Mouse (Mus musculus) heart, embryonic 11.5 days (tissue): ENCODE measurements around the gene Gstp1. TPM values are rescaled to one million over a fixed set of nuclear protein-coding genes. Genes with fewer than 3 reads are reported as not detected.

Source experiments
- ATAC-seq: fragments of 200-750 bp; cut with Nextera tagmentation; replicated peaks from 2 replicates; pipeline ENCODE4 v1.8.0; 2017; ENCODE audit warnings: moderate library complexity; ENCODE audit not compliant: insufficient number of reproducible peaks, low FRiP score, low TSS enrichment
- H3K27ac ChIP-seq: fragments of 300-500 bp; sonication (generic); 2 replicates; pipeline ENCODE4 v1.5.1; 2014; ENCODE audit warnings: mild to moderate bottlenecking, low read depth, low read length
- H3K27me3 ChIP-seq: fragments of 300-500 bp; sonication (generic); 2 replicates; pipeline ENCODE4 v1.6.1; 2014; ENCODE audit warnings: mild to moderate bottlenecking, low read length, mixed read lengths; ENCODE audit not compliant: control insufficient read depth, insufficient read depth
- H3K36me3 ChIP-seq: fragments of 300-500 bp; sonication (generic); 2 replicates; pipeline ENCODE4 v1.6.1; 2014; ENCODE audit warnings: mild to moderate bottlenecking, low read length, moderate library complexity, mixed read lengths; ENCODE audit not compliant: control insufficient read depth, insufficient read depth
- H3K4me1 ChIP-seq: fragments of 300-500 bp; sonication (generic); 2 replicates; pipeline ENCODE4 v1.6.1; 2014; ENCODE audit warnings: low read length; ENCODE audit not compliant: control insufficient read depth, insufficient read depth
- H3K4me2 ChIP-seq: fragments of 300-500 bp; sonication (generic); 2 replicates; pipeline ENCODE4 v1.6.1; 2014; ENCODE audit warnings: mild to moderate bottlenecking, moderate library complexity
- H3K4me3 ChIP-seq: fragments of 300-500 bp; sonication (generic); 2 replicates; pipeline ENCODE4 v1.5.1; 2014; ENCODE audit warnings: low read depth, low read length
- H3K9ac ChIP-seq: fragments of 300-500 bp; sonication (generic); 2 replicates; pipeline ENCODE4 v1.6.1; 2014; ENCODE audit warnings: mild to moderate bottlenecking, low read depth, low read length, moderate library complexity
- H3K9me3 ChIP-seq: fragments of 300-500 bp; sonication (generic); replicated peaks from 2 replicates; pipeline ENCODE4 v1.6.1; 2016; ENCODE audit warnings: low read length; ENCODE audit not compliant: control insufficient read depth
- WGBS: fragments of 180-500 bp; shearing (Covaris S2); extraction: QIAGEN DNeasy Blood & Tissue Kit; methylation state at CpG from one replicate; pipeline ENCODE4 v1.1.7; 2014; ENCODE audit not compliant: insufficient replicate concordance; 5-methylcytosine and 5-hydroxymethylcytosine counted together
- polyA plus RNA-seq: library from polyadenylated mRNA; unstranded; fragments of >200 nt; fragmentation: Nextera tagmentation; extraction: Ambion mirVana; gene quantifications from 2 replicates; pipeline ENCODE4 v1.2.1, GENCODE M21; 2014

The Gstp1 gene
- polyA plus RNA-seq, 1 experiment from 2014 or later, result 387 TPM

- no peak for ATAC-seq
- Histone ChIP-seq H3K4me3 (no peak overlapping the region), H3K27me3 (no peaks in the 10 kb centered on the region), H3K9ac (no peak overlapping the region), H3K4me2 (no peak overlapping the region), H3K36me3 (no peaks in the 10 kb centered on the region), H3K4me1 (0 out of 2 replicates have a peak, but pooled peaks cover 5% of the 10 kb centered on the region), H3K27ac (no peak overlapping the region), H3K9me3 (no peaks in the 10 kb centered on the region)
- WGBS, result 42% methylated on average over 18 of the region's 18 CpGs
These were observed 18.8 kb downstream of the Gstp1 start for GRCm38 (mm10) chr19:4018743-4019583.

- no peak for ATAC-seq
- Histone ChIP-seq H3K4me2 (no peak overlapping the region), H3K9me3 (no peaks in the 10 kb centered on the region), H3K4me1 (0 out of 2 replicates have a peak, but pooled peaks cover 5% of the 10 kb centered on the region), H3K4me3 (no peak overlapping the region), H3K9ac (no peak overlapping the region), H3K27me3 (no peaks in the 10 kb centered on the region), H3K36me3 (no peaks in the 10 kb centered on the region), H3K27ac (no peak overlapping the region)
- 62% methylated on average over 10 of the region's 10 CpGs for WGBS
These were observed 19.7 kb downstream of the Gstp1 start for GRCm38 (mm10) chr19:4017921-4018587.

DNA sequence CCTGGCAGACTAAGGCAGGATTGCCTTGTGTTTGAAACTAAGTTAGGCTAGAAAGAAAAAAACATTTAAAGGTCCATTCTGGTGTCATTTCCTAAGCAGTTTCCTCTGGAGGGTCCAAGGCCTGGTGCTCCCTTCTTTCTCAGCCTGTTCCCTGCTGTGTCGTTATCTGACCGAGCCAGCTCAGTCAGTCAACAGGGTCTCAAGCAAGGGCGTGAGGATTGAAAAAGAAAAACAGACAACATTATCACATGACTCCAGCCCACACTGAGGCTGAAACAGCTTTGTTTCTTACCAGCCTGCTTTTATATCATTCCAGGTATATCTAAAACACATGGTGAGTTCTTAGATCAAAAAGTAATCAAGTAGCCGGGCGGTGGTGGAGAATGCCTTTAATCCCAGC is 22.1 kb downstream of the Gstp1 start:
- H3K27me3 ChIP-seq, result no peaks in the 10 kb centered on the region
- 52% methylated on average over 5 of the region's 5 CpGs for WGBS
- no peaks in the 10 kb centered on the region for H3K9me3 ChIP-seq
- H3K4me2 ChIP-seq, result no peak overlapping the region; the same call in 1 of the 2 replicates
- peak overlapping the region; percentile 36; the same call in 1 of the 2 replicates for H3K9ac ChIP-seq
- H3K4me1 ChIP-seq, result peaks cover 15% of the 10 kb centered on the region
- H3K36me3 ChIP-seq, result no peaks in the 10 kb centered on the region
- no peak for ATAC-seq
- peak overlapping the region; percentile 50; the same call in 1 of the 2 replicates for H3K27ac ChIP-seq
- H3K4me3 ChIP-seq, result no peak overlapping the region

DNA sequence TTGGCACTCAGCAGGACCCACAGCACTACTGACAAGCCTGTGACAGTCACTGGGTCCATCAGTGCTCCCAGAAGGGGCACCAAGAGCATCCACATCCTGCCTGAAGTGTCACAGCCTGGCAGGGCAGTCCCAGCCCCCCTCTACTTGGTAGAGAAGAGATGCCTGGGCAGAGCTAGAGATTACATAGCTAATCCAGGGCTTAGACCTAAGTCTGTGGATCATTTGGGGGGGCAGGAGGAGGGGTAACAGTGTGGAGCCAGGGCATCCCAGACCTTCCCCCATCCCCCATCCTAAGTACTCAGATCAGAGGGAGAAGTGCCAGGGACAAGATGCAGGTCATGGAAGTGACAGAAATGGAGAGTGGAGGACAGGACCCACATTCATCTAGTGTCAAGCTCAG is 23.0 kb downstream of the Gstp1 start:
- Histone ChIP-seq H3K4me3 (no peak overlapping the region), H3K4me2 (no peak overlapping the region), H3K27ac (no peak overlapping the region), H3K27me3 (no peaks in the 10 kb centered on the region), H3K36me3 (no peaks in the 10 kb centered on the region), H3K4me1 (peaks cover 15% of the 10 kb centered on the region), H3K9ac (peak overlapping the region; percentile 36; the same call in 1 of the 2 replicates), H3K9me3 (no peaks in the 10 kb centered on the region)
- ATAC-seq, result no peak

GRCm38 (mm10) chr19:4013066-4013465 is 24.7 kb downstream of the Gstp1 start:
- ATAC-seq, result peak; percentile 46; the same call in 1 of the 2 replicates
- 9% methylated on average over 9 of the region's 9 CpGs for WGBS
- no peaks in the 10 kb centered on the region for H3K27me3 ChIP-seq
- peak overlapping the region; percentile 38 for H3K27ac ChIP-seq
- H3K9me3 ChIP-seq, result no peaks in the 10 kb centered on the region
- H3K4me1 ChIP-seq, result peaks cover 15% of the 10 kb centered on the region
- peak overlapping the region; percentile 66 for H3K4me2 ChIP-seq
- peak overlapping the region; percentile 89 for H3K4me3 ChIP-seq
- peak overlapping the region; percentile 66 for H3K9ac ChIP-seq
- H3K36me3 ChIP-seq, result peaks cover 7% of the 10 kb centered on the region

DNA sequence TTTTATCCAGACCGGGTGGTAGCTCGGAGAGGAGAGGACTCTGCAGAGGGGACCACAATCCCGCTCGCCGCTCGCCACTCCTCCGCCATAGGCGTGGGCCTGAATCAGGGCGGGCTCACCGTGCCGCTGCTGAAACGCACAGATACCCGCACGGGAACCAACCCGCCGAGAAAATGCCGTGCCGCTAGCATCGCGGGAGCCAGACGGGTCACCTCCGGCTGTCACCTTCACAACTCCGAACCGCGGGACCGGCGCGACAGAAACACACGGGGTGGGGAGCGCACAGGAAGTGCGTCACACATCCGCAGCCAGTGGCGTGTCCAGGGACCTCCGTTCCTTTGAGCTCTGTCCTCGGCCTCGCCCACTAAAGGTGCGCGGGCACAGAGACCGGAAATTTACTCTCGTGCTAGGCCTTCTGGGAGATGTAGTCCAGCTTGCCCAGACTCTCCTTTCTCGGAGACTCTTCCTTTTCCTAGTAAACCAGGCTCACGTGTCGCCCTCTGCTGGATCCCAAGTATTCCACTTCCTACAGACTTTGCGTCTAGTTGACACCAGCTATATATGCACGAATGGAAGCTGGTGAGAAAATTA is 25.3 kb downstream of the Gstp1 start, which contains the start of gene Ndufv1:
Gene Ndufv1, minus strand, starts transcription at position 375 of the 591 bp plus-strand sequence.
- no peaks in the 10 kb centered on the region for H3K9me3 ChIP-seq
- H3K4me2 ChIP-seq, result peak within 1 kb of the TSS; percentile 82
- peaks cover 12% of the 10 kb centered on the region for H3K36me3 ChIP-seq
- under 1% methylated on average over 45 of the region's 45 CpGs for WGBS
- no peaks in the 10 kb centered on the region for H3K27me3 ChIP-seq
- peak within 1 kb of the TSS; percentile 89 for H3K4me3 ChIP-seq
- H3K4me1 ChIP-seq, result peaks cover 15% of the 10 kb centered on the region
- peak within 1 kb of the TSS; percentile 91 for H3K9ac ChIP-seq
- ATAC-seq, result peak; percentile 99
- peak within 1 kb of the TSS; percentile 75 for H3K27ac ChIP-seq

DNA sequence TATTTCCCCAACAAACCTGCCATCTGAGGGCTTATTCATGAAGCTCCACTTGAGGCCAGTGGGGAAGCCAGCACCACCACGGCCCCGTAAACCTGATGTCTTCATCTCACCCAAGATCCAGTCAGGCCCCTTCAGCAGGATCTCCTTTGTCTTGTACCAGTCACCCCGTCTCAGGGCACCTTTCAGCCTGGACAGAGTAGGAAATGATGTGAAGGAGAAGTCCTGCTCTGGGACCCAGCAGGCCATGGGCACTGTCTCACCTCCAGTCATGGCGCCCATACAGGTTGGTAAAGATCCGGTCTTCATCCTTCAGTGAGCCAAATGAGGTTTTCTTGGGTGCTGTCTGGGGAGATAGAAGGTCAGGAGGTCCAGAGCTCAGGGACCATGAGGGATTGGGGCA is 26.7 kb downstream of the Gstp1 start:
- WGBS, result 94% methylated on average over 5 of the region's 5 CpGs
- 0 out of 2 replicates have a peak overlapping the region, but pooled peaks have one; percentile 17 for H3K9ac ChIP-seq

DNA sequence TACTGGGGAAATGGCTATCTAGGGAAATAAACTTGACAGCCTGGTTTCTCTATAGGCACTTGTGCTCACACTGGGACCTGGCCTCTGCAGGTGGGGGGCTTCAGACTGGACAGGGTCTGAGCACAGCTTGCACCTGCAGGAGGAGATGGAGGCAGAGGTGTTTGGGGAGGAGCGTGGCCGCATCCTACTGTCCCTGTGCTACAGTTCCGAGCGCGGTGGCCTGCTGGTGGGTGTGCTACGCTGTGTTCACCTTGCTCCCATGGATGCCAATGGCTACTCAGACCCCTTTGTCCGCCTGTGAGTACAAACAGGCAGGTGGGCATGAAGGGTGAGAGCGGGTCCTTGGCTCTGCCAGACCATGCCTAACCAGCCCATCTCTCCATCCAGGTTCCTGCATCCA is 31.8 kb downstream of the Gstp1 start:
- peaks cover 29% of the 10 kb centered on the region for H3K36me3 ChIP-seq
- no peaks in the 10 kb centered on the region for H3K27me3 ChIP-seq
- no peak overlapping the region for H3K9ac ChIP-seq
- H3K4me1 ChIP-seq, result peaks cover 39% of the 10 kb centered on the region
- no peak overlapping the region for H3K27ac ChIP-seq
- H3K4me2 ChIP-seq, result no peak overlapping the region
- 97% methylated on average over 8 of the region's 8 CpGs for WGBS
- no peak overlapping the region for H3K4me3 ChIP-seq
- H3K9me3 ChIP-seq, result no peaks in the 10 kb centered on the region
- no peak for ATAC-seq

More for the DNA sequence above, 26.7 kb downstream of the Gstp1 start:
- Histone ChIP-seq H3K27me3 (no peaks in the 10 kb centered on the region), H3K36me3 (peaks cover 23% of the 10 kb centered on the region), H3K4me2 (no peak overlapping the region), H3K27ac (no peak overlapping the region), H3K4me1 (peaks cover 16% of the 10 kb centered on the region), H3K9me3 (no peaks in the 10 kb centered on the region), H3K4me3 (peak overlapping the region; percentile 89; the same call in 1 of the 2 replicates)
- ATAC-seq, result no peak
